Mouse (Mus musculus) heart, embryonic 14.5 days (tissue): ENCODE data around the gene Arntl2. TPM values are rescaled to one million over a fixed set of nuclear protein-coding genes. Genes with fewer than 3 reads are reported as not detected.
"Not testable (repeated sequence)": the region's sequence is repeated elsewhere in the genome, so short reads cannot be mapped to it uniquely, and the experiment has no call there.

Source experiments
- ATAC-seq: fragments of 200-750 bp; cut with Nextera tagmentation; 2 replicates; pipeline ENCODE4 v1.8.0; 2017; ENCODE audit warnings: low read depth, moderate TSS enrichment; ENCODE audit not compliant: insufficient number of reproducible peaks, insufficient read depth, low FRiP score
- H3K27ac ChIP-seq, 2 experiments: fragments of 200-500 bp in 1 of 2; fragments of 300-500 bp in 1 of 2; sonication (generic) in 1 of 2; replicated peaks in 1 of 2; 2 replicates each; pipeline ENCODE4 v1.5.1; 2012 to 2014; ENCODE audit warnings: low read depth in 2 of 2, low read length in 2 of 2, control low read depth in 1 of 2, mild to moderate bottlenecking in 1 of 2, mixed read lengths in 1 of 2; ENCODE audit not compliant: control insufficient read depth in 1 of 2, insufficient read depth in 1 of 2
- H3K27me3 ChIP-seq: fragments of 300-500 bp; sonication (generic); 2 replicates; pipeline ENCODE4 v1.6.1; 2014; ENCODE audit warnings: mild to moderate bottlenecking, low read length, control low read depth; ENCODE audit not compliant: control insufficient read depth, insufficient read depth
- H3K36me3 ChIP-seq: fragments of 300-500 bp; sonication (generic); 2 replicates; pipeline ENCODE4 v1.6.1; 2014; ENCODE audit warnings: mild to moderate bottlenecking, control low read depth, low read length, mixed read lengths; ENCODE audit not compliant: control insufficient read depth, insufficient read depth
- H3K4me1 ChIP-seq, 2 experiments: fragments of 200-500 bp in 1 of 2; fragments of 300-500 bp in 1 of 2; sonication (generic) in 1 of 2; 2 replicates each; pipeline ENCODE4 v1.6.1; 2012 to 2014; ENCODE audit warnings: low read length in 2 of 2, control low read depth in 1 of 2, mixed read lengths in 1 of 2; ENCODE audit not compliant: control insufficient read depth in 2 of 2, insufficient read depth in 2 of 2
- H3K4me2 ChIP-seq: fragments of 300-500 bp; sonication (generic); 2 replicates; pipeline ENCODE4 v1.6.1; 2014; ENCODE audit warnings: mild to moderate bottlenecking, low read length
- H3K4me3 ChIP-seq, 2 experiments: fragments of 200-500 bp in 1 of 2; fragments of 300-500 bp in 1 of 2; sonication (generic) in 1 of 2; 2 replicates each; pipeline ENCODE4 v1.5.1; 2012 to 2014; ENCODE audit warnings: low read length in 2 of 2, mild to moderate bottlenecking in 2 of 2, control low read depth in 1 of 2, low read depth in 1 of 2, moderate library complexity in 1 of 2; ENCODE audit not compliant: control insufficient read depth in 1 of 2, insufficient read depth in 1 of 2
- H3K9ac ChIP-seq: fragments of 300-500 bp; sonication (generic); 2 replicates; pipeline ENCODE4 v1.6.1; 2014; ENCODE audit warnings: mild to moderate bottlenecking, low read length
- H3K9me3 ChIP-seq: fragments of 300-500 bp; sonication (generic); 2 replicates; pipeline ENCODE4 v1.6.1; 2016; ENCODE audit warnings: low read length, control low read depth; ENCODE audit not compliant: control insufficient read depth
- WGBS: fragments of 180-500 bp; shearing (Covaris S2); extraction: QIAGEN DNeasy Blood & Tissue Kit; methylation state at CpG from one replicate; pipeline ENCODE4 v1.1.7; 2014; 5-methylcytosine and 5-hydroxymethylcytosine counted together
- polyA plus RNA-seq: library from polyadenylated mRNA; unstranded; fragments of >200 nt; fragmentation: Nextera tagmentation; extraction: Ambion mirVana; gene quantifications from 2 replicates; pipeline ENCODE4 v1.2.1, GENCODE M21; 2014

The Arntl2 gene
- polyA plus RNA-seq, 1 experiment from 2014 or later = 3.7 TPM

GRCm38 (mm10) chr6:146864370-146864769 is 68.5 kb downstream of the Arntl2 start:
- H3K4me3 ChIP-seq, H3K9me3 ChIP-seq, H3K4me1 ChIP-seq, H3K36me3 ChIP-seq, H3K9ac ChIP-seq, H3K27ac ChIP-seq, H3K4me2 ChIP-seq, H3K27me3 ChIP-seq, ATAC-seq: not testable (repeated sequence)
- WGBS = 81% methylated on average over 1 of the region's 5 CpGs

- H3K4me2 ChIP-seq = no peak overlapping the region
- no peak overlapping the region for H3K9ac ChIP-seq
- peaks cover 3% of the 10 kb centered on the region; the same call in 1 of the 2 replicates for H3K9me3 ChIP-seq
- 80% methylated on average over 4 of the region's 4 CpGs for WGBS
- no peak overlapping the region for H3K27ac ChIP-seq
- H3K27me3 ChIP-seq = no peaks in the 10 kb centered on the region
- no peaks in the 10 kb centered on the region for H3K4me1 ChIP-seq
- H3K36me3 ChIP-seq = no peaks in the 10 kb centered on the region
- no peak overlapping the region for H3K4me3 ChIP-seq
- no peak for ATAC-seq
These were observed 69.8 kb downstream of the Arntl2 start for GRCm38 (mm10) chr6:146865701-146866100.

- H3K36me3 ChIP-seq = no peaks in the 10 kb centered on the region
- peaks cover 3% of the 10 kb centered on the region for H3K9me3 ChIP-seq
- H3K4me1 ChIP-seq = peaks cover 7% of the 10 kb centered on the region in 2 experiments; a peak in 3 of 4 replicates
- H3K4me2 ChIP-seq = no peak overlapping the region
- 89% methylated on average over 4 of the region's 4 CpGs for WGBS
- no peak overlapping the region for H3K27ac ChIP-seq
- ATAC-seq = no peak
- no peak overlapping the region for H3K4me3 ChIP-seq
- no peak overlapping the region for H3K9ac ChIP-seq
- no peaks in the 10 kb centered on the region for H3K27me3 ChIP-seq
These were observed 76.1 kb downstream of the Arntl2 start for GRCm38 (mm10) chr6:146871975-146872374.

- Histone ChIP-seq H3K9ac (no peak overlapping the region), H3K4me2 (no peak overlapping the region), H3K36me3 (no peaks in the 10 kb centered on the region), H3K27ac (no peak overlapping the region), H3K4me1 (peaks cover 7 to 13% of the 10 kb centered on the region in 2 experiments; a peak in 3 of 4 replicates), H3K9me3 (peaks cover 6% of the 10 kb centered on the region), H3K4me3 (no peak overlapping the region), H3K27me3 (no peaks in the 10 kb centered on the region)
- 60% methylated on average over 6 of the region's 6 CpGs for WGBS
- ATAC-seq = no peak
These were observed 78.6 kb downstream of the Arntl2 start for GRCm38 (mm10) chr6:146874415-146874814.

- ATAC-seq = no peak
- Histone ChIP-seq H3K27ac (peak overlapping the region; percentile 21 to 42; a peak in 1 of 4 replicates), H3K27me3 (no peaks in the 10 kb centered on the region), H3K4me1 (peaks cover 7 to 13% of the 10 kb centered on the region in 2 experiments; a peak in 3 of 4 replicates), H3K9me3 (peaks cover 6% of the 10 kb centered on the region), H3K4me3 (no peak overlapping the region), H3K9ac (no peak overlapping the region), H3K4me2 (no peak overlapping the region), H3K36me3 (no peaks in the 10 kb centered on the region)
- WGBS = 95% methylated on average over 2 of the region's 2 CpGs
These were observed 81.0 kb downstream of the Arntl2 start for GRCm38 (mm10) chr6:146876820-146877219.

GRCm38 (mm10) chr6:146877425-146878045 is 81.7 kb downstream of the Arntl2 start:
- H3K27ac ChIP-seq = peak overlapping the region; percentile 21 to 42; a peak in 3 of 4 replicates
- WGBS = 43% methylated on average over 12 of the region's 12 CpGs

GRCm38 (mm10) chr6:146878926-146879325 is 83.1 kb downstream of the Arntl2 start:
- no peak for ATAC-seq
- Histone ChIP-seq H3K27me3 (no peaks in the 10 kb centered on the region), H3K9ac (no peak overlapping the region), H3K4me1 (peaks cover 12 to 17% of the 10 kb centered on the region in 2 experiments), H3K4me3 (no peak overlapping the region), H3K36me3 (no peaks in the 10 kb centered on the region), H3K27ac (no peak overlapping the region), H3K4me2 (no peak overlapping the region), H3K9me3 (peaks cover 6% of the 10 kb centered on the region)
- WGBS = 41% methylated on average over 10 of the region's 10 CpGs

More at GRCm38 (mm10) chr6:146877425-146878045, 81.7 kb downstream of the Arntl2 start:
- Histone ChIP-seq H3K9ac (no peak overlapping the region), H3K9me3 (peaks cover 6% of the 10 kb centered on the region), H3K36me3 (no peaks in the 10 kb centered on the region), H3K4me1 (peaks cover 8 to 13% of the 10 kb centered on the region in 2 experiments; a peak in 3 of 4 replicates), H3K4me2 (no peak overlapping the region), H3K4me3 (no peak overlapping the region), H3K27me3 (no peaks in the 10 kb centered on the region)
- ATAC-seq = peak; percentile 39; the same call in 1 of the 2 replicates

GRCm38 (mm10) chr6:146879856-146880255 is 84.0 kb downstream of the Arntl2 start:
- no peak for ATAC-seq
- peaks cover 6% of the 10 kb centered on the region for H3K9me3 ChIP-seq
- H3K27me3 ChIP-seq = no peaks in the 10 kb centered on the region
- H3K4me1 ChIP-seq = peaks cover 12 to 20% of the 10 kb centered on the region in 2 experiments
- no peak overlapping the region for H3K4me2 ChIP-seq
- WGBS = 88% methylated on average over 9 of the region's 9 CpGs
- H3K27ac ChIP-seq = no peak overlapping the region
- no peak overlapping the region for H3K9ac ChIP-seq
- no peaks in the 10 kb centered on the region for H3K36me3 ChIP-seq
- H3K4me3 ChIP-seq = no peak overlapping the region
